Mouse (Mus musculus): ENCODE results near the gene Arrdc2. TPM values are rescaled to one million over a fixed set of nuclear protein-coding genes. Genes with fewer than 3 reads are reported as not detected.

Gene Arrdc2
- polyA plus RNA-seq, 1 experiment from 2014 or later, result 5.8 TPM

DNA sequence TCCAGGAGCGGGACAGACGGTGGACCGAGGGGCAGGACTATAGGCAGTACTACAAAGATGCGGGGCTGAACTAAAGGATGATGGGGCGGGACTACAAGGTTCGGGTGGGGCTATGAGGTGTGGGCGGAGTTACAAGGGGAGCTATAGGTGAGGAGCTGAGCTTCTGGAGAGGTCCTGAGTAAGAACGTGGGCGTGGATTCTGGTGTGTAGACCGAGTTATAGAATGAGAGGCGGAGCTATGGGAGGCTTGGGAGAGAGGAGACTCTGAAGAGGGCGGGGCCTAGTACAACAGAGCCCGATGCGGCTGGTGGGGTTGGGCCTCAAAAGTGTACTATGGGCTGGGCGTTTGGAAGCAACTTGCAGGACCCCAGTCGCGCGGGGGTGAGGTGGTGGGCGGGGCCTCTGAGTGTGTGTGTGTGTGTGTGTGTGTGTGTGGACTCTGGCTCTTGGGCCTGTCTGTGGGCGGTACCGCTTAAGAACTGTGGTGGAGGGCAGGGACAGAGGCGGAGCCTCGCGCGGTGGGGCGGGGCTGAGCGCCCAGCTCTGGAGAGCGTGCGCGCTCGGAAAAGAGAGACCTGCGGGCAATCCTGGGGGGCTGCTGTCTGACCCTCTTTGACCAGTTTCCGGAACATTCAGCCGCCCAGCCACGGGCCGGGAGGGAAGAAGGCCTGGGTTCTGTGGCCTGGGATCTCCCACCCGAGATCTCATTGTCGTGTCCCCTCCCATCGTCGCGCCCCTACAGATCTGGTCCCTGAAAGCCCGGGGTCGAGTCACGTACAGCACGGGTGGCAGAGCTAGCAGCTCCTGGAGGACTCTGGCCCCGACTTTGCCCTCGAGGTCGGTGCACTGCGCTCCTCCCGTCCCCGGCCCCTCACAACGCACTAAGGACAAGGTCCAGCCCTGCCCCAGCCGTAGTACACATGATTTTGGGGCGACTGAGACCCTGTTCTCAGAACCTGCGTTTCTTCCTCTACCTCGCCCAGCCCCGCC is 42.1 kb downstream of the Arrdc2 start:
- ATAC-seq (ENCODE audit: insufficient number of reproducible peaks, insufficient read depth, low FRiP score, low read depth), result peak; percentile 89
- Histone ChIP-seq H3K9ac (replicated peaks; ENCODE audit: low read depth, low read length) (peak overlapping the region; percentile 28; the same call in 1 of the 2 replicates), H3K9me3 (ENCODE audit: control insufficient read depth, low read depth, low read length) (no peaks in the 10 kb centered on the region), H3K4me1 (ENCODE audit: control insufficient read depth, insufficient read depth, low read length) (peaks cover 11% of the 10 kb centered on the region; the same call in 1 of the 2 replicates), H3K4me2 (replicated peaks; ENCODE audit: low read depth, low read length) (peak overlapping the region; percentile 94), H3K27me3 (ENCODE audit: control insufficient read depth, insufficient read depth, low read length) (peaks cover 19% of the 10 kb centered on the region), H3K36me3 (ENCODE audit: control insufficient read depth, insufficient read depth, low read length) (no peaks in the 10 kb centered on the region), H3K4me3 (ENCODE audit: low read depth, low read length) (peak overlapping the region; percentile 46), H3K27ac (ENCODE audit: low read length) (peak overlapping the region; percentile 27; the same call in 1 of the 2 replicates)
- under 1% methylated on average over 49 of the region's 57 CpGs for WGBS

DNA sequence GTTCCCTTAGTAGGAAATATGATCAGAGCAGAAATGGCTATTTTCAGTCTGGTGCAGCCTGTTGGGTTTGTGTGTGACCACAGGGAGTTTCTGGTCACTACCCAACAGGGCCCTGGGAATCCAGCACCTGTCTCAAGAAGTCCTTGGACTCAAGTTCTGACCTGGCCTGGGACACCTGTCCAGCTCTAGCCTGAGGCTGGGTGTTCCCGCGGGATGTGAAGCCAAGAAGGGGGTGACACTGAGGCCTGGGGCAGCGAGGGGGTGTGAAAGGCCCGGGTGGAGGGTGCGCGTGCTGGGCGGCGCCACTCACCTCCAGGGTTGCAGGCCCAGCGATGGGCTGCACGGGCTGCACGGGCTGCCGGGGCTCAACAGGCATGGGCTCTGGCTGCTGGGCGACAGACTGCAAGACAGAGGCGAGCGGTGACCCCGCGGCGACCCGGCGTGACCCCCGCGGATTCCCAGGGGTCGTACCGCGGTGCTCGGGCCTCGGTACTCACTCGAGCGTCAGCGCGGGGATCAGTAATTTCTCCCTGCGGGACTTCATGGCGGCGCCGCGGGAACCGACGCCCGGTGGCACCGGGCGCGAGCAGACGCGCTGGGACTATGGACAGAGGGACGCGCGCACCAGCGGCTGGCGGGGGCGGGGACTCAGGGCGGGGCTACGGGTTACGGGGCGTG is 43.0 kb downstream of the Arrdc2 start:
- Histone ChIP-seq H3K36me3 (ENCODE audit: control insufficient read depth, insufficient read depth, low read length) (no peaks in the 10 kb centered on the region), H3K4me2 (replicated peaks; ENCODE audit: low read depth, low read length) (peak overlapping the region; percentile 94), H3K9me3 (ENCODE audit: control insufficient read depth, low read depth, low read length) (no peaks in the 10 kb centered on the region), H3K27ac (ENCODE audit: low read length) (peak overlapping the region; percentile 23; the same call in 1 of the 2 replicates), H3K4me3 (ENCODE audit: low read depth, low read length) (peak overlapping the region; percentile 46), H3K4me1 (ENCODE audit: control insufficient read depth, insufficient read depth, low read length) (peaks cover 15% of the 10 kb centered on the region), H3K9ac (replicated peaks; ENCODE audit: low read depth, low read length) (peak overlapping the region; percentile 41; the same call in 1 of the 2 replicates), H3K27me3 (ENCODE audit: control insufficient read depth, insufficient read depth, low read length) (peaks cover 19% of the 10 kb centered on the region)
- WGBS, result 2% methylated on average over 53 of the region's 54 CpGs
- ATAC-seq (ENCODE audit: insufficient number of reproducible peaks, insufficient read depth, low FRiP score, low read depth), result no peak; the same call in 1 of the 2 replicates

DNA sequence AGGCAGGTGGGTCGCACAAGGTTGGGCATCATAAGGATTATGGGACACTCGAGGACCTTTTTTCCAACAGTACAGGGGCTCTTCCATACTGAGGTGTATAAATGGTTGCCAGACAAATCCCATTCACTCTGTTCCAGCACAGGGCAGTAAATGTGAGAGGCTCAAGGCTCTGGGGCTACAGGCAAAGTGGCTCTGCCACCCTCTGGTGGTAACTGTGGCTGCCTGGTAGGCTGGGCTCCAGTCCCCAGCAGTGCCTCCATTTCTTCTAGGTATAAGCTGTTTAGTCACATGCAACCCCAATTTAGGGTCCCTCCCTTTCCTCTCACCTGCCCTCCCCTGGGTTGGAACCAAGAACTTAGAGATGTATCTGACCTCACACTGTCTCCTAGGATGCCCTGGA is 44.1 kb downstream of the Arrdc2 start:
- Histone ChIP-seq H3K4me1 (ENCODE audit: control insufficient read depth, insufficient read depth, low read length) (peaks cover 27% of the 10 kb centered on the region), H3K36me3 (ENCODE audit: control insufficient read depth, insufficient read depth, low read length) (no peaks in the 10 kb centered on the region), H3K27ac (ENCODE audit: low read length) (no peak overlapping the region), H3K27me3 (ENCODE audit: control insufficient read depth, insufficient read depth, low read length) (peaks cover 19% of the 10 kb centered on the region), H3K4me3 (ENCODE audit: low read depth, low read length) (no peak overlapping the region), H3K9me3 (ENCODE audit: control insufficient read depth, low read depth, low read length) (no peaks in the 10 kb centered on the region), H3K9ac (replicated peaks; ENCODE audit: low read depth, low read length) (no peak overlapping the region), H3K4me2 (replicated peaks; ENCODE audit: low read depth, low read length) (no peak overlapping the region)
- 85% methylated on average over 2 of the region's 2 CpGs for WGBS
- no peak for ATAC-seq (ENCODE audit: insufficient number of reproducible peaks, insufficient read depth, low FRiP score, low read depth)

DNA sequence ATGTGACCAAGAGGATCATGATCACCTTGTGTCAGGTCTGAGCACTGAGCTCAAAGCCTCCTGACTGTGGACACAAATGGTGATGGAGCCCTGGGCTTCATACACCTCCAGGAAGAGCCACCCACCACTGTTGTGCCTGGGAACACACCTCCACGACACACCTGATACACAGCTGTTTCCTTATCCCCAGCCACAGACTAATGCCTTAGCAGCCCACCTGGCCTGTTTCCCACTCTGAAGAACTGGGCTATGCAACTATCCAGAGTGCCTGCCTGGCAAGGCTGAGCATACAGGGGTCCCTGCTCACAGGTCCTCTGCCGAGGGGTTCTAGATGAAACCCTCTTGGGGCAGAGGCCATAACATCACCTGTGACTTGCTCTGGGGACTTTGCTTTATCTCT is 45.3 kb downstream of the Arrdc2 start:
- ATAC-seq (ENCODE audit: insufficient number of reproducible peaks, insufficient read depth, low FRiP score, low read depth), result no peak
- Histone ChIP-seq H3K9me3 (ENCODE audit: control insufficient read depth, low read depth, low read length) (no peaks in the 10 kb centered on the region), H3K9ac (replicated peaks; ENCODE audit: low read depth, low read length) (no peak overlapping the region), H3K4me1 (ENCODE audit: control insufficient read depth, insufficient read depth, low read length) (peaks cover 28% of the 10 kb centered on the region), H3K4me2 (replicated peaks; ENCODE audit: low read depth, low read length) (no peak overlapping the region), H3K4me3 (ENCODE audit: low read depth, low read length) (no peak overlapping the region), H3K27ac (ENCODE audit: low read length) (no peak overlapping the region), H3K36me3 (ENCODE audit: control insufficient read depth, insufficient read depth, low read length) (no peaks in the 10 kb centered on the region), H3K27me3 (ENCODE audit: control insufficient read depth, insufficient read depth, low read length) (peaks cover 10% of the 10 kb centered on the region; the same call in 1 of the 2 replicates)
- 88% methylated on average over 2 of the region's 2 CpGs for WGBS

DNA sequence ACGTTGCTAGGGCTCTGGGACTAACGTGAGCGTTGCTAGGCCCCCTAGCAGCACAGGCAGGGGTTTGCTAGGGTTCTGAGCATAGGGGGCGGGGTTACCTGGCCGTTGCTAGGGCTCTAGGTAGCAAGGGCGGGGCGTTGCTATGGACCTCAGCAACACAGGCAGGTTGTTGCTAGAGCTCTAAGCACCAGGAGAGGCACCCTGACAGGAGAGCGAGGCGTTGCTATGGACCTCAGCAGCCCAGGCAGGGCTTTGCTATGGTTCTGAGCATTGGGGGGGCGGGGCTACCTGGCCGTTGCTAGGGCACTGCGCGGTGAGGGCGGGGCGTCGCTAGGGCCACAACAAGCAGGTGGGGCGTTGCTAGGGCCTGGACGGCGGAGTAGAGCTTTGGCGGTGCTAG is 46.8 kb downstream of the Arrdc2 start:
- no peaks in the 10 kb centered on the region for H3K9me3 ChIP-seq (ENCODE audit: control insufficient read depth, low read depth, low read length)
- H3K36me3 ChIP-seq (ENCODE audit: control insufficient read depth, insufficient read depth, low read length), result peaks cover 7% of the 10 kb centered on the region; the same call in 1 of the 2 replicates
- peak overlapping the region; percentile 75 for H3K4me3 ChIP-seq (ENCODE audit: low read depth, low read length)
- H3K27me3 ChIP-seq (ENCODE audit: control insufficient read depth, insufficient read depth, low read length), result no peaks in the 10 kb centered on the region
- ATAC-seq (ENCODE audit: insufficient number of reproducible peaks, insufficient read depth, low FRiP score, low read depth), result peak; percentile 48
- peaks cover 26% of the 10 kb centered on the region for H3K4me1 ChIP-seq (ENCODE audit: control insufficient read depth, insufficient read depth, low read length)
- under 1% methylated on average over 20 of the region's 20 CpGs for WGBS
- H3K27ac ChIP-seq (ENCODE audit: low read length), result peak overlapping the region; percentile 45; the same call in 1 of the 2 replicates
- H3K4me2 ChIP-seq (replicated peaks; ENCODE audit: low read depth, low read length), result peak overlapping the region; percentile 82
- H3K9ac ChIP-seq (replicated peaks; ENCODE audit: low read depth, low read length), result peak overlapping the region; percentile 80; the same call in 1 of the 2 replicates

DNA sequence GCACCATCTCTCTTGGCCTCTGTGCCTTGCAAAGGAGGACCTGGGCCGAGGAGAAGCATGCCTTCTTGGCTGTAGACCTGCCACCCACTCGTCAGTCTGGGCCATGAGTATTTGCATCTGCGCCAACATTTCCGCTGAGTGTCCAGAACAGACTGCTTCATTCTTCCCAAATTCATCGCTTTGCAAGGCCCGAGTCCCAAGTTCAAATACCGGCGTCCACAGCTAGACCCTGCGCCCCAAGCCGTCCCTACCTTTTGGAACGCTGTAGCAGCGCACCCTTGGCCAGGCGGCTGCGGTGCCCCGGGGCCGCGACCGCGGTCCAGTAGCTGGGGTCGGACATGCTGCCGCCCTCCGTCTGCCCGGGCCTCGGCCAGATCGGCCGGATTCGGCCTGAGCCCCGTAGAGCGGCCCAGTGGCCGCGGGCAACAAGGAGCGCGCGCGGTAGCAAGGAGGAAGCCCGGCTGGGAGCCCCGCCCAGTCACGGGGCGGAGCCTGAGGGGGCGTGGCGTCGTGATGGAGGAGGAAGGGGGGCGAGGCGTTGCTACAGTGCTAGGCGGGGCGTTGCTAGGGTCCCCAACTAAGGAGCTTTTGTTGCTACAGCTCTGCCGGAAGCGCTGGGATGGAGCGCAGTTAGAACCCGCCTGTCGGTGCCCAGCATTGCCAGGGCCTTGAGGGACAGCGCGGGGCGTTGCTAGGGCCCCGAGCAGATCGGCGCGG is 47.4 kb downstream of the Arrdc2 start:
- H3K36me3 ChIP-seq (ENCODE audit: control insufficient read depth, insufficient read depth, low read length), result peaks cover 11% of the 10 kb centered on the region; the same call in 1 of the 2 replicates
- peak overlapping the region; percentile 75 for H3K4me3 ChIP-seq (ENCODE audit: low read depth, low read length)
- peak overlapping the region; percentile 82 for H3K4me2 ChIP-seq (replicated peaks; ENCODE audit: low read depth, low read length)
- H3K9ac ChIP-seq (replicated peaks; ENCODE audit: low read depth, low read length), result peak overlapping the region; percentile 80
- H3K27ac ChIP-seq (ENCODE audit: low read length), result peak overlapping the region; percentile 61
- WGBS, result 3% methylated on average over 58 of the region's 58 CpGs
- peak; percentile 83 for ATAC-seq (ENCODE audit: insufficient number of reproducible peaks, insufficient read depth, low FRiP score, low read depth)
- peaks cover 24% of the 10 kb centered on the region for H3K4me1 ChIP-seq (ENCODE audit: control insufficient read depth, insufficient read depth, low read length)
- H3K9me3 ChIP-seq (ENCODE audit: control insufficient read depth, low read depth, low read length), result no peaks in the 10 kb centered on the region
- H3K27me3 ChIP-seq (ENCODE audit: control insufficient read depth, insufficient read depth, low read length), result no peaks in the 10 kb centered on the region

DNA sequence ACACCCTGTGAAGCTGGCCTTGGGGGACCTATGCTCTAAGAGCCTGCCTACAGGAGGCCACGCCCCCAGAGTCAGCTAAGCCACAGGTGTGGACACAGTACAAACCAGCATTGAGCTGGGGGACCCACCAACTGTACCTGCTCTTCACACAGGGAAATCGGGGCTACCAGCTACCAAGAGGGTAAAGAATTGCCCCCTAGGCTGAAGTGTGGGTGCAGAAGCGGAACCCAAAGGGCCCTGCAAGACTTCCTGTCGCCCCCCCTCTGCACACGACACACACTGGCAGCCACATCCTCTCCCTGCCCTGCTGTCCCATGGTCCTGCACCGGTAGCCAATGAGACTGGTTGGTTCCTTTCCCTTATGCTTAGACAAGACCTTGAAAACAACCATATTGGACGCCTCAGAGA is 48.2 kb downstream of the Arrdc2 start:
- Histone ChIP-seq H3K4me3 (ENCODE audit: low read depth, low read length) (peak overlapping the region; percentile 75; the same call in 1 of the 2 replicates), H3K27ac (ENCODE audit: low read length) (no peak overlapping the region; the same call in 1 of the 2 replicates), H3K9me3 (ENCODE audit: control insufficient read depth, low read depth, low read length) (no peaks in the 10 kb centered on the region), H3K36me3 (ENCODE audit: control insufficient read depth, insufficient read depth, low read length) (peaks cover 19% of the 10 kb centered on the region), H3K9ac (replicated peaks; ENCODE audit: low read depth, low read length) (peak overlapping the region; percentile 28; the same call in 1 of the 2 replicates), H3K4me2 (replicated peaks; ENCODE audit: low read depth, low read length) (peak overlapping the region; percentile 82), H3K27me3 (ENCODE audit: control insufficient read depth, insufficient read depth, low read length) (no peaks in the 10 kb centered on the region), H3K4me1 (ENCODE audit: control insufficient read depth, insufficient read depth, low read length) (peaks cover 24% of the 10 kb centered on the region)
- WGBS, result 59% methylated on average over 7 of the region's 7 CpGs
- ATAC-seq (ENCODE audit: insufficient number of reproducible peaks, insufficient read depth, low FRiP score, low read depth), result no peak
